Mouse (Mus musculus) midbrain, embryonic 14.5 days (tissue): ENCODE results near the gene Cacybp. TPM values are rescaled to one million over a fixed set of nuclear protein-coding genes. Genes with fewer than 3 reads are reported as not detected.

Experiments
- ATAC-seq: fragments of 200-750 bp; cut with Nextera tagmentation; 2 replicates; pipeline ENCODE4 v1.8.0; 2017; ENCODE audit warnings: moderate number of reproducible peaks, moderate library complexity; ENCODE audit not compliant: low FRiP score, low TSS enrichment
- DNase-seq: peaks from one replicate; pipeline ENCODE4 v3.0.0-alpha.2; 2015
- H3K27ac ChIP-seq: fragments of 300-500 bp; sonication (generic); replicated peaks from 2 replicates; pipeline ENCODE4 v1.5.1; 2014; ENCODE audit warnings: mild to moderate bottlenecking, low read depth, low read length, moderate library complexity
- H3K27me3 ChIP-seq: fragments of 300-500 bp; sonication (generic); 2 replicates; pipeline ENCODE4 v1.6.1; 2014; ENCODE audit warnings: low read length, control low read depth, mixed read lengths; ENCODE audit not compliant: control insufficient read depth, insufficient read depth
- H3K36me3 ChIP-seq: fragments of 300-500 bp; sonication (generic); 2 replicates; pipeline ENCODE4 v1.6.1; 2014; ENCODE audit warnings: low read length, control low read depth; ENCODE audit not compliant: control insufficient read depth, insufficient read depth
- H3K4me1 ChIP-seq: fragments of 300-500 bp; sonication (generic); 2 replicates; pipeline ENCODE4 v1.6.1; 2014; ENCODE audit warnings: mild to moderate bottlenecking, antibody characterized with exemption, low read length, control low read depth; ENCODE audit not compliant: control insufficient read depth, insufficient read depth
- H3K4me2 ChIP-seq: fragments of 300-500 bp; sonication (generic); 2 replicates; pipeline ENCODE4 v1.6.1; 2014; ENCODE audit warnings: mild to moderate bottlenecking, low read length, moderate library complexity
- H3K4me3 ChIP-seq: fragments of 300-500 bp; sonication (generic); replicated peaks from 2 replicates; pipeline ENCODE4 v1.5.1; 2014; ENCODE audit warnings: low read depth, low read length
- H3K9ac ChIP-seq: fragments of 300-500 bp; sonication (generic); replicated peaks from 2 replicates; pipeline ENCODE4 v1.6.1; 2014; ENCODE audit warnings: mild to moderate bottlenecking, low read length, moderate library complexity
- H3K9me3 ChIP-seq: fragments of 300-500 bp; sonication (generic); 2 replicates; pipeline ENCODE4 v1.6.1; 2016; ENCODE audit warnings: low read length, control low read depth, mixed read lengths; ENCODE audit not compliant: control insufficient read depth
- WGBS: fragments of 180-500 bp; shearing (Covaris S2); extraction: QIAGEN DNeasy Blood & Tissue Kit; methylation state at CpG from one replicate; pipeline ENCODE4 v1.1.7; 2014; 5-methylcytosine and 5-hydroxymethylcytosine counted together
- polyA plus RNA-seq: library from polyadenylated mRNA; unstranded; fragments of >200 nt; fragmentation: Nextera tagmentation; extraction: Ambion mirVana; gene quantifications from 2 replicates; pipeline ENCODE4 v1.2.1, GENCODE M21; 2014

Gene Cacybp
- polyA plus RNA-seq, 1 experiment from 2014 or later: 275 TPM

DNA sequence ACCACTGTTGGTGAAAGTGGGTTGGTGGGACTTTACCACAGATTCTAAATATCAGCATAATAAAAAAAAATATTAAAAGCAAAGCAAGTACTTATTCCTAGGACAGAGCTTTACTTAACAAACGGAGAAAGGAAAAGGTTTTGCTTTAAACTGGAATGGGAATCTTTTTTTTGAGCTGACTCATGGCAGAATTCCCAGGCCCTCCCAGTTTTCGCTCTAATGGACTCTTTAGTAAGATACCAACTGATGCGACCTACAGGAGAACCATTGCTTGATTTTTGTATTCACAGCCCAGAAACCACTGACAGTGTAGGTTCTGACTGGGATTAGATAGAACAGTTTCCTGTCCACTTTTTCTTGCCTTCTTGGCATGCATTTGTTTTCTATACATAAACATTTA is 2.1 kb downstream of the Cacybp start:
- 63% methylated on average over 3 of the region's 3 CpGs for WGBS
- Histone ChIP-seq H3K4me3 (peak overlapping the region; percentile 92), H3K36me3 (peaks cover 25% of the 10 kb centered on the region), H3K4me1 (peaks cover 25% of the 10 kb centered on the region), H3K9me3 (no peaks in the 10 kb centered on the region), H3K9ac (no peak overlapping the region), H3K27ac (no peak overlapping the region), H3K27me3 (no peaks in the 10 kb centered on the region), H3K4me2 (peak overlapping the region; percentile 85)
- DNase-seq (no peak), ATAC-seq (no peak)

DNA sequence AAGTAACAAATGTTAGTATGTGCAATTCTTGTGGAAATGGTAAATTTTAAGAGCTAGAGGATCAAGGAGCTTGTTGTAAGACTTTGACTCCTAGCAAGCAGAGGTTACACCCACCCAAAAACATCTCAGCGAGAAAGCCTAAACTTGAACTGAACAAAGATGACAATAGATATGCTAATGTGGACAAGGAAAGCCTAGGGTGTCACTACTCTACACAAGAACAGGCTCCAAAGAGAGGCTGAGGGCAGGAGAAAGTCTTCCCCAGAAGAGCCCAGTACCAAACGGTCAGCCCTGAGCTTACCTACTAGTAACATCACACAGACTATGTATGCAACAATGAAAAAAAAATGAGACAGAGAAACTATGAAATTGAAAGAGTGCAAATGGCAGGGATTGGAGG is 2.8 kb downstream of the Cacybp start:
- peaks cover 31% of the 10 kb centered on the region for H3K36me3 ChIP-seq
- DNase-seq (no peak), ATAC-seq (no peak)
- no peak overlapping the region for H3K27ac ChIP-seq
- no peaks in the 10 kb centered on the region for H3K27me3 ChIP-seq
- whole genome bisulfite sequencing: 2% methylated on average over 2 of the region's 2 CpGs
- H3K4me1 ChIP-seq: peaks cover 25% of the 10 kb centered on the region
- H3K9me3 ChIP-seq: no peaks in the 10 kb centered on the region
- H3K4me2 ChIP-seq: peak overlapping the region; percentile 85; the same call in 1 of the 2 replicates
- H3K4me3 ChIP-seq: no peak overlapping the region
- H3K9ac ChIP-seq: no peak overlapping the region

- H3K4me1 ChIP-seq: peaks cover 7% of the 10 kb centered on the region
- H3K36me3 ChIP-seq: peaks cover 69% of the 10 kb centered on the region
- H3K9ac ChIP-seq: no peak overlapping the region
- H3K27me3 ChIP-seq: no peaks in the 10 kb centered on the region
- no peak overlapping the region for H3K4me3 ChIP-seq
- no peak for ATAC-seq
- H3K4me2 ChIP-seq: no peak overlapping the region
- no peak for DNase-seq
- no peaks in the 10 kb centered on the region for H3K9me3 ChIP-seq
- no peak overlapping the region for H3K27ac ChIP-seq
Measured at GRCm38 (mm10) chr1:160205486-160205885, 7.2 kb downstream of the Cacybp start.

DNA sequence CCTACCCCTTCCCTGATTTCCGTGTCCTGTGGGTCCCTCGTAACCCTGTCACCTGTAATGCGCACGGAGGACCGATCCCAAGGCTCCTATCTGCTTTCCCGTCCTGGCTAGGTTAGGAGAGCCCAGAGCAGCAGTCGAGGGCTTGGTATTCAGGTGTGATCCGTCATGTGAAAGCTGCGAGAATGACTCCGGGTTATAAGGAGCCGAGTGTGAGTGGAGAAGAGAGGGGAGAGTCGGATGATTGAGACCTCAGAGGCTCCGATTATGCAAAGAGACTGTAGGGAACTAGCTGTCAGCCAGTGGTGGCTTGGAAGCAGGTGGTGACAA is 17.4 kb downstream of the Cacybp start:
- H3K36me3 ChIP-seq: peaks cover 29% of the 10 kb centered on the region
- H3K27ac ChIP-seq: peak overlapping the region; percentile 83
- H3K9me3 ChIP-seq: no peaks in the 10 kb centered on the region
- peak overlapping the region; percentile 94 for H3K4me3 ChIP-seq
- H3K27me3 ChIP-seq: no peaks in the 10 kb centered on the region
- ATAC-seq (no peak; the same call in 1 of the 2 replicates), DNase-seq (no peak)
- WGBS: under 1% methylated on average over 13 of the region's 13 CpGs
- peaks cover 4% of the 10 kb centered on the region; the same call in 1 of the 2 replicates for H3K4me1 ChIP-seq
- peak overlapping the region; percentile 80 for H3K9ac ChIP-seq
- peak overlapping the region; percentile 71 for H3K4me2 ChIP-seq

DNA sequence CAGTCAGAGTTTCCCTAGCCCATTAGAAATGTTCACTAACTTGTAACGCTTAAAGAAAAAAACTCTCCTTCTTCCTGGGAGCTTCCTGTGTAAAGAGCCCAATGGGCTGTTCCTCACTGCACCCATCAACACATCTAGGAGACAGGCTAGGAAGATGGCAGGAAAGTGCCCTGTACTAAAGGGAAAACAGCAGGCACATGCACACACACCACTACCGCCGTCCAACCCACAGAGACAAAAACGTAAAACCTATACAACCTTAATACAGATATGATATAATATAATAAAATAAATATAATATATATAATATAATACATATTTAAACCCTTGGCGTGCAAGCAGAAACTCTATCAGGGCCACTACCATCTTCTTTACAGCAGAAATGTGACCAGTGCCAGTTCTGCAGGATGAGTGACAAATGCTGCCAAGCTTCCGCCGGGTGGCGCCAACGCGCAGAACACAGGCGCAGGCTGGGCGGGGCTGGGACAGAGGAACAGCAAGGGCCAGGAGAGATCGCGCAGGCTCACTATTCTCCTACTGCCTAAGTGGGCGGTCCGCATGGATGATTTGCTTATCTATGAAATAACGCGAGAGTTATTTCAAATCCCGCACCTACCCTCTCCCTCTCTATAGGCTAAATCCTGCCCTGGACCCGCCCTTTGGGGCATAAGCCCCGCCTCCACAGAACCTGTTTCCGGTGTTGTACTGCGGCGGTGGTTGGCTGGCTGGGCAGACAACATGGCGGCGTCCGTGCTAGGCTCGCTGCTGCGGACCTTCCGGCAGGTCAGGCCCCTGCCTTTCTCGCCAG is 17.9 kb downstream of the Cacybp start, which contains the start of gene Mrps14:
Gene Mrps14, plus strand, starts transcription at position 687 of the 808 bp plus-strand sequence.
- Histone ChIP-seq H3K4me2 (peak within 1 kb of the TSS; percentile 71), H3K27ac (peak within 1 kb of the TSS; percentile 83), H3K9me3 (no peaks in the 10 kb centered on the region), H3K27me3 (no peaks in the 10 kb centered on the region), H3K9ac (peak within 1 kb of the TSS; percentile 80), H3K4me1 (peaks cover 4% of the 10 kb centered on the region; the same call in 1 of the 2 replicates), H3K36me3 (peaks cover 24% of the 10 kb centered on the region), H3K4me3 (peak within 1 kb of the TSS; percentile 94)
- WGBS: 7% methylated on average over 31 of the region's 31 CpGs
- DNase-seq: peak; percentile 99
- ATAC-seq: peak; percentile 100

DNA sequence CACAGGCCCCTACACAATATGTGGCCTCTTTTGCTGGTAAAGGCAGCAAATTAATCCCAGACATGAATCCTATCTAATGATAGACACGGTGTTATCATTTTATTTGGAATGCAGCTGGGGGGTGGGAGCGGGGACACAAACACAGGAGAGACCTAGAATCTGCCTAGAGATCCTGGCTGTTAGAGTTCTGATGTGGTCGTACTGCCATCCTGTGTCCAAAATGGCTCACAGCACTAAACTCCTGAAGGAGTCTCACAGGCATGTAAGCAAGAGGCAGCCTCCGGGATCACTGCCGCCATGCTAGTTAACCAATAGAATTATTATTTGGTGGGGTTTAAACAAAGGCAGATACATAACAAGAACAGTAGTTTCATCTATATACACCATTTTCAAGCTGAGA is 28.2 kb downstream of the Cacybp start:
- Histone ChIP-seq H3K4me1 (0 out of 2 replicates have a peak, but pooled peaks cover 4% of the 10 kb centered on the region), H3K27ac (no peak overlapping the region), H3K4me2 (no peak overlapping the region; the same call in 1 of the 2 replicates), H3K9me3 (no peaks in the 10 kb centered on the region), H3K36me3 (no peaks in the 10 kb centered on the region), H3K9ac (no peak overlapping the region; the same call in 1 of the 2 replicates), H3K4me3 (no peak overlapping the region), H3K27me3 (no peaks in the 10 kb centered on the region)
- peak; percentile 70 for ATAC-seq
- WGBS: 15% methylated on average over 5 of the region's 5 CpGs
- peak; percentile 86 for DNase-seq

DNA sequence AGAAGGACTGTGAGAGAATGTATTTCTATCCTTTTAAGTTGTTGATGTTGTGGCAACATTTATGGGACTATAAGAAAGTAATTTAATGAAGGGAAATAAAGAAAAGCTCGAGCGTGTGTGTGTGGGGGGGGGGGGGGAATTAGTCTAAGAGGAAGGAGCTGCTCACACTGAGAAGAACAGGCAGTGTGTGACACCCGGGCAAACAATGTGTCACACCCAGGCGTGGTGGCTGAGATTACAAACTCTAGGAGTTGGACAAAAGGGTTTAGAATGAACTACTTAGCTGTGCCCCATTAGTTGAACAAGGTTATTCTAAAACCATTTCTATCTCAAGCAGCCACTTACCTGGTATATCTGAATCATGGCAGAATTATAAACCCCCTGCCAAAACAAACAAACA is 31.5 kb downstream of the Cacybp start:
- no peaks in the 10 kb centered on the region for H3K36me3 ChIP-seq
- H3K4me3 ChIP-seq: no peak overlapping the region
- no peak overlapping the region for H3K27ac ChIP-seq
- WGBS: 74% methylated on average over 4 of the region's 4 CpGs
- 0 out of 2 replicates have a peak, but pooled peaks cover 4% of the 10 kb centered on the region for H3K4me1 ChIP-seq
- no peaks in the 10 kb centered on the region for H3K27me3 ChIP-seq
- no peak for ATAC-seq
- H3K9ac ChIP-seq: no peak overlapping the region
- DNase-seq: no peak
- no peak overlapping the region for H3K4me2 ChIP-seq
- H3K9me3 ChIP-seq: no peaks in the 10 kb centered on the region

- Histone ChIP-seq H3K4me1 (0 out of 2 replicates have a peak, but pooled peaks cover 4% of the 10 kb centered on the region), H3K4me2 (no peak overlapping the region), H3K36me3 (no peaks in the 10 kb centered on the region), H3K9ac (no peak overlapping the region), H3K27ac (no peak overlapping the region), H3K9me3 (no peaks in the 10 kb centered on the region), H3K4me3 (no peak overlapping the region), H3K27me3 (no peaks in the 10 kb centered on the region)
- no peak for ATAC-seq
- 63% methylated on average over 8 of the region's 8 CpGs for WGBS
- no peak for DNase-seq
Measured at GRCm38 (mm10) chr1:160176903-160177302, 35.8 kb downstream of the Cacybp start.

DNA sequence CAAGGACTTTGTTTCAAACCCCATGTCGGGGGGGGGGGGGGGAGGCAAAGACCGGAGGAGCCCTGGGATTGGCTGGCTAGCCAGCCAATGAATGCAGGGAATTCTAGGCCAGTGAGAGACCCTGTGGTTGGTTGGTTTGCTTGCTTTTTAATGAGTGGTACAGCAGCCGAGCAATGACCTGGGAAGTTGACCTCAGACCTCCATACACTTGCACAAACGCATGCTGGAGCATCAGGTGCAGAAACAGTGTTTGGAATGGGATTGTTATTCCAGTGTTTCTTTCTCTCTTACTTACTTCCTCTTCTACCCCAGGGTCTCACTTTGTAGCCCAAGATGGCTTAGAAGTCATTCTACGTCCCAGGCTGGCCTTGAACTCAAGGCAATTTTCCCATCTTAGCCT is 46.1 kb downstream of the Cacybp start:
- no peak overlapping the region for H3K4me3 ChIP-seq
- H3K27me3 ChIP-seq: no peaks in the 10 kb centered on the region
- ATAC-seq: no peak
- WGBS: 77% methylated on average over 4 of the region's 5 CpGs
- no peaks in the 10 kb centered on the region for H3K4me1 ChIP-seq
- no peak for DNase-seq
- no peak overlapping the region for H3K4me2 ChIP-seq
- no peak overlapping the region for H3K27ac ChIP-seq
- no peaks in the 10 kb centered on the region for H3K36me3 ChIP-seq
- H3K9me3 ChIP-seq: no peaks in the 10 kb centered on the region
- no peak overlapping the region for H3K9ac ChIP-seq
